Mouse (Mus musculus) bone marrow macrophage, adult 2 months (primary cell): ENCODE results near the gene Eomes. TPM values are rescaled to one million over a fixed set of nuclear protein-coding genes. Genes with fewer than 3 reads are reported as not detected.

Experiments
- H3K27ac ChIP-seq: 2 replicates; pipeline ENCODE4 v1.5.1; 2012; ENCODE audit warnings: low read depth, low read length; ENCODE audit not compliant: insufficient read depth
- H3K4me1 ChIP-seq: 2 replicates; pipeline ENCODE4 v1.6.1; 2012; ENCODE audit warnings: low read length; ENCODE audit not compliant: control insufficient read depth, insufficient read depth
- H3K4me3 ChIP-seq: 2 replicates; pipeline ENCODE4 v1.5.1; 2012; ENCODE audit warnings: mild to moderate bottlenecking, low read length, moderate library complexity; ENCODE audit not compliant: insufficient read depth
- CTCF ChIP-seq: IDR thresholded peaks from 2 replicates; pipeline ENCODE4 v1.5.1; 2012; ENCODE audit warnings: low read depth, mild to moderate bottlenecking, low read length, moderate library complexity
- POLR2A ChIP-seq: IDR thresholded peaks from 2 replicates; pipeline ENCODE4 v1.6.1; 2012; ENCODE audit warnings: mild to moderate bottlenecking, low read depth, low read length, borderline replicate concordance
- polyA plus RNA-seq: library from polyadenylated mRNA; stranded (reverse); fragments of >200 nt; gene quantifications from 2 replicates; pipeline ENCODE4 v1.2.4, GENCODE M21; 2012; ENCODE audit not compliant: missing spikeins, insufficient read depth, insufficient read length

Eomes gene
- polyA plus RNA-seq, 1 experiment = not detected

GRCm38 (mm10) chr9:118495933-118496332, 17.9 kb downstream of the Eomes start:
- H3K4me1 ChIP-seq = no peaks in the 10 kb centered on the region
- TF ChIP-seq CTCF (no peak), POLR2A (no peak)
- H3K27ac ChIP-seq = no peak overlapping the region
- H3K4me3 ChIP-seq = no peak overlapping the region

GRCm38 (mm10) chr9:118496952-118497351, 18.9 kb downstream of the Eomes start:
- H3K4me1 ChIP-seq = no peaks in the 10 kb centered on the region
- no peak overlapping the region for H3K4me3 ChIP-seq
- H3K27ac ChIP-seq = no peak overlapping the region
- no peak for TF ChIP-seq CTCF
- no peak for TF ChIP-seq POLR2A

GRCm38 (mm10) chr9:118498061-118498460, 20.0 kb downstream of the Eomes start:
- no peak overlapping the region for H3K27ac ChIP-seq
- no peak for TF ChIP-seq CTCF
- TF ChIP-seq POLR2A = no peak
- H3K4me1 ChIP-seq = no peaks in the 10 kb centered on the region
- H3K4me3 ChIP-seq = no peak overlapping the region

- TF ChIP-seq CTCF (no peak), POLR2A (no peak)
- Histone ChIP-seq H3K4me1 (peaks cover 4% of the 10 kb centered on the region), H3K4me3 (no peak overlapping the region), H3K27ac (no peak overlapping the region)
Observed at GRCm38 (mm10) chr9:118500963-118501362, 23.0 kb downstream of the Eomes start.

GRCm38 (mm10) chr9:118504656-118505055, 26.6 kb downstream of the Eomes start:
- TF ChIP-seq CTCF (no peak), POLR2A (no peak)
- no peak overlapping the region for H3K27ac ChIP-seq

GRCm38 (mm10) chr9:118506020-118506403, 28.0 kb downstream of the Eomes start, which contains the start of gene Golga4:
TSS of gene Golga4 (plus strand) at chr9:118506267.
- Histone ChIP-seq H3K27ac (peak within 1 kb of the TSS; percentile 52), H3K4me1 (peaks cover 23% of the 10 kb centered on the region), H3K4me3 (peak within 1 kb of the TSS; percentile 73)
- TF ChIP-seq POLR2A (no peak), CTCF (no peak)

More at GRCm38 (mm10) chr9:118504656-118505055, 26.6 kb downstream of the Eomes start:
- no peak overlapping the region for H3K4me3 ChIP-seq
- peaks cover 17% of the 10 kb centered on the region for H3K4me1 ChIP-seq

GRCm38 (mm10) chr9:118506404-118507231, 28.6 kb downstream of the Eomes start:
- Histone ChIP-seq H3K4me1 (peaks cover 29% of the 10 kb centered on the region), H3K27ac (peak overlapping the region; percentile 52), H3K4me3 (peak overlapping the region; percentile 73)
- no peak for TF ChIP-seq POLR2A
- no peak for TF ChIP-seq CTCF

- TF ChIP-seq CTCF = no peak
- no peak for TF ChIP-seq POLR2A
- no peak overlapping the region for H3K27ac ChIP-seq
- H3K4me3 ChIP-seq = peak overlapping the region; percentile 73
- H3K4me1 ChIP-seq = peaks cover 35% of the 10 kb centered on the region
Observed at GRCm38 (mm10) chr9:118507552-118507951, 29.5 kb downstream of the Eomes start.

GRCm38 (mm10) chr9:118508601-118509000, 30.6 kb downstream of the Eomes start:
- TF ChIP-seq POLR2A (no peak), CTCF (no peak)
- no peak overlapping the region for H3K4me3 ChIP-seq
- H3K4me1 ChIP-seq = peaks cover 43% of the 10 kb centered on the region
- H3K27ac ChIP-seq = no peak overlapping the region

- H3K4me1 ChIP-seq = peaks cover 51% of the 10 kb centered on the region
- H3K4me3 ChIP-seq = no peak overlapping the region
- no peak overlapping the region for H3K27ac ChIP-seq
- no peak for TF ChIP-seq POLR2A
- no peak for TF ChIP-seq CTCF
Observed at GRCm38 (mm10) chr9:118510941-118511690, 33.1 kb downstream of the Eomes start.

- Histone ChIP-seq H3K4me1 (peaks cover 55% of the 10 kb centered on the region), H3K27ac (peak overlapping the region; percentile 63), H3K4me3 (no peak overlapping the region)
- TF ChIP-seq CTCF (no peak), POLR2A (no peak)
Observed at GRCm38 (mm10) chr9:118512681-118513233, 34.7 kb downstream of the Eomes start.
